Mouse (Mus musculus) limb, embryonic 14.5 days (tissue): ENCODE results near the gene Rxrg. TPM values are rescaled to one million over a fixed set of nuclear protein-coding genes. Genes with fewer than 3 reads are reported as not detected.
A peak's percentile ranks its signal among the peaks of the same experiment; 100 is the strongest.

ENCODE experiments used
- ATAC-seq: fragments of 200-750 bp; cut with Nextera tagmentation; 2 replicates; pipeline ENCODE4 v1.8.0; 2017; ENCODE audit warnings: low read depth, moderate number of reproducible peaks, moderate TSS enrichment; ENCODE audit not compliant: low FRiP score
- DNase-seq: peaks from one replicate; pipeline ENCODE4 v3.0.0-alpha.2; 2015; ENCODE audit warnings: low spot score
- H3K27ac ChIP-seq: fragments of 300-500 bp; sonication (generic); replicated peaks from 2 replicates; pipeline ENCODE4 v1.5.1; 2014; ENCODE audit warnings: low read depth, mild to moderate bottlenecking, low read length, moderate library complexity, mixed read lengths
- H3K27me3 ChIP-seq: fragments of 300-500 bp; sonication (generic); 2 replicates; pipeline ENCODE4 v1.6.1; 2014; ENCODE audit warnings: low read length, mixed read lengths; ENCODE audit not compliant: control insufficient read depth, insufficient read depth
- H3K36me3 ChIP-seq: fragments of 300-500 bp; sonication (generic); 2 replicates; pipeline ENCODE4 v1.6.1; 2014; ENCODE audit warnings: mild to moderate bottlenecking, low read length, moderate library complexity, mixed read lengths; ENCODE audit not compliant: control insufficient read depth, insufficient read depth
- H3K4me1 ChIP-seq: fragments of 300-500 bp; sonication (generic); 2 replicates; pipeline ENCODE4 v1.6.1; 2014; ENCODE audit warnings: antibody characterized with exemption, low read length, mixed read lengths; ENCODE audit not compliant: control insufficient read depth, insufficient read depth
- H3K4me2 ChIP-seq: fragments of 300-500 bp; sonication (generic); replicated peaks from 2 replicates; pipeline ENCODE4 v1.6.1; 2014; ENCODE audit warnings: low read depth, mild to moderate bottlenecking, low read length, moderate library complexity; ENCODE audit not compliant: severe bottlenecking
- H3K4me3 ChIP-seq: fragments of 300-500 bp; sonication (generic); replicated peaks from 2 replicates; pipeline ENCODE4 v1.5.1; 2014; ENCODE audit warnings: low read length
- H3K9ac ChIP-seq: fragments of 300-500 bp; sonication (generic); 2 replicates; pipeline ENCODE4 v1.6.1; 2014; ENCODE audit warnings: mild to moderate bottlenecking, low read depth, low read length, moderate library complexity; ENCODE audit not compliant: severe bottlenecking
- H3K9me3 ChIP-seq: fragments of 300-500 bp; sonication (generic); 2 replicates; pipeline ENCODE4 v1.6.1; 2016; ENCODE audit warnings: low read length; ENCODE audit not compliant: control insufficient read depth
- POLR2A ChIP-seq: fragments of 200-500 bp; IDR thresholded peaks from 2 replicates; pipeline ENCODE4 v1.8.0; 2012; ENCODE audit warnings: inconsistent platforms, mild to moderate bottlenecking, moderate library complexity, borderline replicate concordance; ENCODE audit not compliant: insufficient read depth, insufficient read length; ENCODE audit errors: extremely low read depth
- WGBS: fragments of 180-500 bp; shearing (Covaris S2); extraction: QIAGEN DNeasy Blood & Tissue Kit; methylation state at CpG from one replicate; pipeline ENCODE4 v1.1.7; 2014; 5-methylcytosine and 5-hydroxymethylcytosine counted together
- polyA plus RNA-seq, 2 experiments: library from polyadenylated mRNA; depleted of rRNA in 1 of 2; stranded (reverse) in 1 of 2; unstranded in 1 of 2; fragments of >200 nt; fragmentation: Nextera tagmentation in 1 of 2; extraction: Ambion mirVana in 1 of 2; gene quantifications; 2 replicates each; pipeline versions ENCODE4 v1.2.1 to v1.2.3; 2012 to 2014

Gene Rxrg
- polyA plus RNA-seq (2012; rRNA removed) (16.9 and 17.9 TPM in 2 replicates), polyA plus RNA-seq (2014; fragmentation: Nextera tagmentation; extraction: Ambion mirVana) (21.1 and 24.4 TPM in 2 replicates)

DNA sequence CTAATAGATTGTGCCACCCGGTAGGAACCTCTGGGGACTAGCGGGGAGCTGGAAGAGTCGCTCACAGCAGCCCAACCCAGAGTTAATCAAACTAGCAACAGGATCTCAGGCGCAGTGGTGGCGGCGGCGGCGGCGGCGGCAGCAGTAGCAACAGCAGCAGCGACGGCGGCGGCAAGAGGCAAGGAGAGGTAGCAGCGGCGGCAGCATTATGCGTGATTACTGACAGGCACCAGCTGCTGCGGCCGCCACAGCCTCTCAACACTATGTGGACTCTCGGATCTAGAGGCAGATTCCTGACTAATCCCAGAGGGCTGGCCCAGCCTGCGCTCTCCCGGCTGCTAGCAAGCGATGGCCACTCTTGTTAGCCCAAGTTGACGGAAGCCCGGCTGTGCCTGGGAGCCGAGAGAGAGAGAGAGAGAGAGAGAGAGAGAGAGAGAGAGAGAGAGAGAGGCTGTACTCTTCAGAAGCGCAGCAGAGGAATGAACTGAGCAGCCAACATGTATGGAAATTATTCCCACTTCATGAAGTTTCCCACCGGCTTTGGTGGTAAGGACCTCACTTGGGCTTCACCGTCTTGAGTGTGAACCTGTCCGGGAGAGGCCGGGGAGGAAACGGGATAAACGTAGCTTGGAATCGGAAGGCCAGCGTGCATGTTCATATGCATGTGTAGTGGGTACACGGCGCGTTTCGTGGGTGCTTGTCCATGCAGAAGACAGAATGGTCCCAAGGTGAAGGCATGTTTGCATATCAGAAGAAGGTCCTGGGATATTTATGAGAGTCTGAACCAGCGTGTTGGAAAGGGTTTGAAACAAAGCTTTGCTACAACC is at the start of gene Rxrg:
Rxrg (plus strand) TSS at position 130 of the 827 bp plus-strand sequence.
- Histone ChIP-seq H3K36me3 (no peaks in the 10 kb centered on the region), H3K4me3 (peak within 1 kb of the TSS; percentile 41), H3K4me1 (peaks cover 8% of the 10 kb centered on the region; the same call in 1 of the 2 replicates), H3K9me3 (no peaks in the 10 kb centered on the region), H3K27ac (no peak within 1 kb of the TSS), H3K9ac (peak within 1 kb of the TSS; percentile 48), H3K4me2 (peak within 1 kb of the TSS; percentile 79), H3K27me3 (peaks cover 13% of the 10 kb centered on the region)
- TF ChIP-seq POLR2A, result no peak
- DNase-seq (peak; percentile 84), ATAC-seq (peak; percentile 86)
- WGBS, result 1% methylated on average over 40 of the region's 40 CpGs

GRCm38 (mm10) chr1:167549324-167549723 is 48.9 kb upstream of the Rxrg start:
- peaks cover 20% of the 10 kb centered on the region for H3K4me1 ChIP-seq
- TF ChIP-seq POLR2A, result no peak
- no peak overlapping the region for H3K4me2 ChIP-seq
- H3K4me3 ChIP-seq, result no peak overlapping the region
- H3K27ac ChIP-seq, result no peak overlapping the region
- no peak for ATAC-seq
- H3K9me3 ChIP-seq, result no peaks in the 10 kb centered on the region
- H3K27me3 ChIP-seq, result no peaks in the 10 kb centered on the region
- no peak for DNase-seq
- H3K36me3 ChIP-seq, result no peaks in the 10 kb centered on the region
- no peak overlapping the region for H3K9ac ChIP-seq
- WGBS, result 21% methylated on average over 6 of the region's 6 CpGs

DNA sequence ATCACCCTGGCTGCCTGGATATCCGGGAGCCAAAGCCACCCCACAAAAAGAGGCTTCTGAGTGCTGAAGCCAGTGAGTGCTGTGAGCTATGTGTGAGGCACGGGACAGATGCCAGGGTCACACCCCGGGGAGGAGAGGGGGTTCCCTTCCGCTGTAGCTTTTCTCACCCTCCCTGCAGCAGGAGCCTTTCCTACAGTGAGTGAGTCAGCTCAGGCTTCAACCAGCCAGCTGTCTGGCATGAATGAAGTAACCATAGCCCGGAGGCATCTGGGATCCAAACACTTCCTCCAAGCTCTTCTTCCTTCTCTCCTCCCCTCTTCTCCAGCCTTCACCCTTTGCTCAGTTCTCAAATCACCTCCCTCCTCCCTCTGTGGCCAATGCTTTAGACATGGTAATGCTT is 46.6 kb upstream of the Rxrg start:
- Histone ChIP-seq H3K4me3 (no peak overlapping the region), H3K4me1 (peaks cover 20% of the 10 kb centered on the region), H3K36me3 (no peaks in the 10 kb centered on the region), H3K27ac (no peak overlapping the region), H3K9me3 (no peaks in the 10 kb centered on the region), H3K9ac (no peak overlapping the region), H3K27me3 (no peaks in the 10 kb centered on the region), H3K4me2 (no peak overlapping the region)
- peak; percentile 69 for ATAC-seq
- WGBS, result 14% methylated on average over 5 of the region's 5 CpGs
- DNase-seq, result peak; percentile 75
- no peak for TF ChIP-seq POLR2A

DNA sequence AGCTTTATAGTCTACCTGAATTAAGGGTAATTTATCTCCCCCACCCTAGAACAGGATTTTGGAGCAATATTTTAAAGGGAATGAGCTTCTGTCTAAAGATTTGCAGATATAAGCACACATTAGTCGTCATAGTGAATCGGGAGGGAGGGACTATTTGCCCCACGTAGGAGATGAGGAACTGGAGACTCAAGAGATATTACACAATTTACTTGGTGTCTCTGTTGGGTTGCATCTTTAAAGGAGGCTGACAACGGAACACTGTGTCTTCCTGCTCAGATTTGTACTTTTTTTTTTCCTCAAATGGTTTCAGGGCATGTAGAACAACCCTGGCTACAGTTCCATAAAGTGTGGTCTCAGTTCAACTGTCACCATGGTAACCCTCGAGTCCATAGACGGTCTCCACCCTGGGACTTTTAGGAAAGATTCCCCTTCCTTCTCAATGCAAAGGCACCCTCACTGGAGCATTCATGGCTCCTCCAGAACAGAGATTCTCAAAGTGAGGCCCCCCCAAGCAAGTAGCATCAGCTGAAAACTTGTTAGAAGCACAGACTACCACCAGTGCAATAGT is 44.1 kb upstream of the Rxrg start:
- Histone ChIP-seq H3K4me2 (no peak overlapping the region), H3K27ac (no peak overlapping the region), H3K4me3 (no peak overlapping the region), H3K27me3 (no peaks in the 10 kb centered on the region), H3K36me3 (no peaks in the 10 kb centered on the region), H3K4me1 (peaks cover 20% of the 10 kb centered on the region), H3K9me3 (no peaks in the 10 kb centered on the region), H3K9ac (no peak overlapping the region)
- DNase-seq (no peak), ATAC-seq (no peak)
- 53% methylated on average over 6 of the region's 6 CpGs for WGBS
- no peak for TF ChIP-seq POLR2A

GRCm38 (mm10) chr1:167566571-167566970 is 31.6 kb upstream of the Rxrg start:
- ATAC-seq (no peak), DNase-seq (no peak)
- WGBS, result 67% methylated on average over 2 of the region's 2 CpGs
- Histone ChIP-seq H3K4me1 (no peaks in the 10 kb centered on the region), H3K27ac (no peak overlapping the region), H3K4me2 (no peak overlapping the region), H3K9me3 (no peaks in the 10 kb centered on the region), H3K4me3 (no peak overlapping the region), H3K27me3 (no peaks in the 10 kb centered on the region), H3K9ac (no peak overlapping the region), H3K36me3 (no peaks in the 10 kb centered on the region)
- TF ChIP-seq POLR2A, result no peak
